Mouse (Mus musculus) kidney, adult 2 months (tissue): Measurements from ENCODE around the gene Cct8l1. TPM values are rescaled to one million over a fixed set of nuclear protein-coding genes. Genes with fewer than 3 reads are reported as not detected.
A peak's percentile ranks its signal among the peaks of the same experiment; 100 is the strongest.

Source experiments
- DNase-seq: peaks from one replicate; pipeline ENCODE4 v3.0.0; 2021
- H3K27ac ChIP-seq: fragments of 200-500 bp; 2 replicates; pipeline ENCODE4 v1.5.1; 2012; ENCODE audit warnings: low read depth, low read length, control low read depth, inconsistent platforms; ENCODE audit not compliant: insufficient read depth
- H3K27me3 ChIP-seq: fragments of 200-500 bp; replicated peaks from 2 replicates; pipeline ENCODE4 v1.6.1; 2012; ENCODE audit warnings: mild to moderate bottlenecking, moderate library complexity, low read length, inconsistent platforms; ENCODE audit not compliant: control insufficient read depth, insufficient read depth
- H3K36me3 ChIP-seq: fragments of 200-500 bp; 2 replicates; pipeline ENCODE4 v1.6.1; 2012; ENCODE audit warnings: mild to moderate bottlenecking, moderate library complexity, low read length, inconsistent platforms; ENCODE audit not compliant: control insufficient read depth, insufficient read depth
- H3K4me1 ChIP-seq: fragments of 200-500 bp; 2 replicates; pipeline ENCODE4 v1.6.1; 2011; ENCODE audit warnings: low read length; ENCODE audit not compliant: control insufficient read depth, insufficient read depth
- H3K4me3 ChIP-seq: fragments of 200-500 bp; 2 replicates; pipeline ENCODE4 v1.5.1; 2011; ENCODE audit warnings: mild to moderate bottlenecking, low read depth, low read length, control low read depth; ENCODE audit not compliant: insufficient read depth
- CTCF ChIP-seq: fragments of 200-500 bp; conservative IDR thresholded peaks from 2 replicates; pipeline ENCODE4 v1.5.1; 2011; ENCODE audit warnings: low read depth, mild to moderate bottlenecking, control low read depth, low read length, moderate library complexity, mixed read lengths; ENCODE audit not compliant: insufficient read depth, insufficient read length
- POLR2A ChIP-seq: fragments of 200-500 bp; IDR thresholded peaks from one replicate; pipeline ENCODE4 v1.6.1; 2011; ENCODE audit warnings: low read depth, low read length, control low read depth
- WGBS: fragments of 180-500 bp; shearing (Covaris S2); methylation state at CpG from one replicate; pipeline ENCODE4 v1.1.7; 2018; 5-methylcytosine and 5-hydroxymethylcytosine counted together
- polyA plus RNA-seq: library from polyadenylated mRNA; depleted of rRNA; stranded (reverse); fragments of >200 nt; gene quantifications from 2 replicates; pipeline ENCODE4 v1.2.3, GENCODE M21; 2012; rRNA removed

Gene Cct8l1
- polyA plus RNA-seq: 0.03 and 0.07 TPM in 2 replicates

DNA sequence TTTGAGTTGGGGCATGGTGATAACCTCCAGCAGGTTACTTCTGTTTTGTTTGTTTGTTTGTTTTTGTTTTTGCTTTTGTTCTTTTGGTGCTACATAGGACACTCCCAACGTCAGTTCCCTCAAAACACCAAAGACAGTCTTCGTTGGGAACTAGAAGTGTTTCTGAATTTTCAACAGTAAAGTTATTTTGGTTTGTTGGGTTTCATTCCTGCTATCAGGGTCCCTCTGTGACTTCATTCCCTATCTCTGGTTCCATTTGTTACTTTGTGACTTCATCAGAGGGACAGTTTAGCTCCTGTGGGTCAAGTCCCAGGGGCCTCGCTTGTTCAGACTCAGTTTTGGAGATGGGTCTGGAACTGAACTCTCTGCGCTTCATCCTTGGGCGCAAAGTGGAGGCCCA lies at the start of gene Cct8l1:
Cct8l1 (plus strand) TSS at position 301 of the 400 bp plus-strand sequence.
- Histone ChIP-seq H3K36me3 (no peaks in the 10 kb centered on the region), H3K4me3 (no peak within 1 kb of the TSS), H3K27me3 (no peaks in the 10 kb centered on the region), H3K27ac (no peak within 1 kb of the TSS), H3K4me1 (no peaks in the 10 kb centered on the region)
- no peak for DNase-seq
- WGBS: 95% methylated on average over 5 of the region's 5 CpGs
- no peak for TF ChIP-seq POLR2A
- TF ChIP-seq CTCF: no peak

DNA sequence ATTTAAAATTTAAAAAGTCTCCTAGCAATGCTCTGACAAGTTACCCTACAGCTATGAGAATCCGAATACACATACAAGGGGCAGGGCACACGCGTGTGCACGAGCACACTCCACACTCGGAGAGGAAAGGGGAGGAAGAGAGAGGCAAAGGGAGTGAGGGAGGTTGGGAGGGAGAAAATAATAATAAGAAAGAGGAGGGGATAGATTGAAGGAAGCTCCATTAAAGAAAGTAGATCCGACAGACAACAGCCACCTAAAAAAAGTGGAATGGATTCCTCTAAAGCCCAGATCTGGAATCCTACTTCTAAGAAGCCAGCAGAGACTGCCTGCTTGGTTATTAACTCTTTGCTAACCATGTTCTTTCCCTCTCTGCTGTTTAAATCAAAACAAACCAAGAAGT lies 43.8 kb upstream of the Cct8l1 start:
- Histone ChIP-seq H3K27ac (no peak overlapping the region), H3K4me3 (peak overlapping the region; percentile 51; the same call in 1 of the 2 replicates)
- WGBS: 12% methylated on average over 6 of the region's 6 CpGs

DNA sequence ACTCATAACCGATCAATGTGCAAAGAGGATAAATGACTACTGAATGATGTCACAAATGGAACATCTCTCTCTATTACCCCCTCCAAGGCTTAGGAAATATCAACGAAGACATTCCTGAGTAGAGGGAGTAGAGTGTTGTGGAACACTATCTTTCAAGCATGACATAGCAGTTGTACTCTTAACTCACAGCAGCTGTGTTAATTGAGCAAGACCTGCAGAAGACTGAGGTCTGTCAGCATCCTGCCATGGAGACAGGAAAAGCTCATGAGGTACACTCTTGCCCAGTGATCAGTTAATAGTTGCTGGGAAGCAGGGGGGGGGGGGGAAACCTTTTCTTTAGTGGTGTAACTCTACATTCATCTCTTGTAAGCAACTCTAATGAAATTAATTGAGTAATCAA lies 40.1 kb upstream of the Cct8l1 start:
- H3K4me1 ChIP-seq: peaks cover 4% of the 10 kb centered on the region; the same call in 1 of the 2 replicates
- DNase-seq: no peak
- TF ChIP-seq POLR2A: no peak
- TF ChIP-seq CTCF: no peak
- 58% methylated on average over 2 of the region's 2 CpGs for whole genome bisulfite sequencing
- H3K36me3 ChIP-seq: no peaks in the 10 kb centered on the region
- H3K27ac ChIP-seq: no peak overlapping the region
- H3K27me3 ChIP-seq: no peaks in the 10 kb centered on the region
- no peak overlapping the region for H3K4me3 ChIP-seq

More for the DNA sequence above, 43.8 kb upstream of the Cct8l1 start:
- Histone ChIP-seq H3K36me3 (no peaks in the 10 kb centered on the region), H3K27me3 (no peaks in the 10 kb centered on the region), H3K4me1 (peaks cover 4% of the 10 kb centered on the region; the same call in 1 of the 2 replicates)
- DNase-seq: peak; percentile 32
- TF ChIP-seq CTCF: no peak
- no peak for TF ChIP-seq POLR2A

DNA sequence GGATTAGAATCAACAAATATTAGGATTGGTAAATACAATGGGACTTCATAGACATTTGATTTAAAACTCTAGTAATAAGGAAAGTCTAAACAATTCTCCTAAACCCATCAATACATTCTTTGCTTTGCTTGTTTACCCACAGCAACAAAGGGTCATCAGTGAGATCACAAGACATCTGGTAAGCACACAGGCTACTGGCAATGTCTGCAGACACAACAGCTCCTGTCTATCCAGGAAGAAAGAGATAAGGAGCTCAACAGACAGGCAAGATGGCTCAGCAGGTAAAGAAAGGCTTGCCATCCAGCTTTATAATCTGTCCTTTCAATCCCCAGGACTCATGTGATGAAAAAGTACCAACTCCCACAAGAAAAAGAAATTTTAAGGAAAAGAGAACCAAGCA lies 37.0 kb upstream of the Cct8l1 start:
- TF ChIP-seq POLR2A (no peak), CTCF (no peak)
- Histone ChIP-seq H3K36me3 (no peaks in the 10 kb centered on the region), H3K4me1 (no peaks in the 10 kb centered on the region; the same call in 1 of the 2 replicates), H3K27ac (no peak overlapping the region), H3K27me3 (no peaks in the 10 kb centered on the region), H3K4me3 (no peak overlapping the region)
- DNase-seq: no peak

DNA sequence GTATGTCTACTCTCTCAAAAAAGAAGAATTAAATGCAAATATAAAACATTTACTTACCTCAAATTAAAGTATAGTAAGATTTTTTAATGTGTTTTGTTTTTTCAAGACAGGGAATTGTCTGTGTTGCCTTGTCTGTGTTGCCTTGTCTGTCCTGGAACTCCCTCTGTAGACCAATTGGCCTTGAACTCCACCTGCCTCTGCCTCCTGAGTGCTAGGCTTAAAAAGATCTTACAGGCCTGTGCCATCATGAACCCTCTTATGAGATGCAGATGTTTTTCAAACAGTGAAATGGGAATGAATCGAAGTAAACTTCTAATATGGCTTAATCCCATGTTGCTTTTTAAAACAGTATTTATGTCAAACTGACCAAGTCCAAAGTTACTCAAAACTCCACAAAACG lies 19.2 kb upstream of the Cct8l1 start:
- Histone ChIP-seq H3K27me3 (no peaks in the 10 kb centered on the region; the same call in 1 of the 2 replicates), H3K4me3 (no peak overlapping the region), H3K4me1 (peaks cover 5% of the 10 kb centered on the region; the same call in 1 of the 2 replicates), H3K27ac (no peak overlapping the region), H3K36me3 (no peaks in the 10 kb centered on the region)
- WGBS: 32% methylated on average over 2 of the region's 2 CpGs
- DNase-seq: no peak
- no peak for TF ChIP-seq CTCF
- TF ChIP-seq POLR2A: no peak

DNA sequence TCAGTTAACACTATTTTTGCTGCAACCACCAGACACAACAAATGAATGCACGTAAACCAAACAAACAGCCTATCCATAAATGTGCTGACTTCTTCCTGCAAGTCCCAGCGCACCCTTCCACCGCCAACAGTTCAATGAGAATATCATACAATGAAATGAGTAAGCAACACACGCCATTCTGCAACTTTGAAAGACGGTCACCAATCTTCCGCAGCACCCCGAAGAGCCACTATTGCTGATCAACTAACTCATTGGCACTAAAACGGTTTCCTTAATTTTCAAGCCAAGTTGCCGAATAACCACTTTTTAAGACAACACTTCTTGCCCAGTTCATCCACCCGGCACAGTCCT lies 18.5 kb upstream of the Cct8l1 start:
- TF ChIP-seq CTCF (no peak), POLR2A (no peak)
- under 1% methylated on average over 10 of the region's 10 CpGs for whole genome bisulfite sequencing

DNA sequence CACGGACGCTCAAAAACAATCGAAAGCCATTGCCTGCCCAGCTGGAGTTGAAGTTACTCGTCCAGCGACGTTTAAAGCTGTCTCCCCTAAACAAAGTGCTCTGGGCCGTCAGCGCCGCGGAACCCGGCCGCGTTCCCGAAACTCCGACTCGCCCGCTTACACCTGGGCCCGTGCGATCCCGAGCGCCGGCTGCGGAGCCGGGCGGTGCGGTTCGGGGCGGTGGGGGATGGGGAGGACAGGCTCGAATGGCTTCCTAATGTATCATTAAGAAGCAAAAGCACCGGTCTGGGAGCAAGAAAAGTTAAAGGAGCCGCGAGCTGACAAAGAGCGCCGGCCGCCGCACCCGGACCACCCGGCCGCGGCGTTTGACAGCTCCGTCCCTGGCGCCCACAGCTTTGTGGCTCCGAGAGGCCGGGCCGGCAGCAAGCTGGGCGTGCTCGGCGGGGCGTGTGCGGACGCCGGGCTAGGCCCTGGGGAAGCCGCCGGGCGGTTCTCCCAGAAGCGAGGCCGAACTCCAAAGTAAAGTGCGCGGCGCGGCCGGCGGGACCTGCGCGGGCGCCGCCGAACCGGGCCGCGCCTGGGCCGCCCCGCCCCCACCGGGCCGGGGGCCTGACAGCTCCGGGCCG lies 18.0 kb upstream of the Cct8l1 start:
- Histone ChIP-seq H3K4me1 (peaks cover 5% of the 10 kb centered on the region; the same call in 1 of the 2 replicates), H3K4me3 (peak overlapping the region; percentile 100), H3K27ac (peak overlapping the region; percentile 98), H3K27me3 (no peaks in the 10 kb centered on the region; the same call in 1 of the 2 replicates), H3K36me3 (no peaks in the 10 kb centered on the region)
- DNase-seq: peak; percentile 60
- TF ChIP-seq CTCF: no peak
- no peak for TF ChIP-seq POLR2A
- under 1% methylated on average over 77 of the region's 78 CpGs for WGBS

More for the DNA sequence above, 18.5 kb upstream of the Cct8l1 start:
- Histone ChIP-seq H3K4me1 (peaks cover 5% of the 10 kb centered on the region; the same call in 1 of the 2 replicates), H3K36me3 (no peaks in the 10 kb centered on the region), H3K4me3 (peak overlapping the region; percentile 100), H3K27ac (peak overlapping the region; percentile 98), H3K27me3 (no peaks in the 10 kb centered on the region; the same call in 1 of the 2 replicates)
- DNase-seq: peak; percentile 54
